Mouse (Mus musculus) cerebellum, postnatal 36 days (tissue): ENCODE measurements around the gene Ppp6c.
"Not testable (repeated sequence)": the region's sequence is repeated elsewhere in the genome, so short reads cannot be mapped to it uniquely, and the experiment has no call there.

ENCODE experiments used
- DNase-seq, 2 experiments: peaks; one replicate each; pipeline ENCODE4 v3.0.0; 2021 to 2022; ENCODE audit warnings: mixed read lengths in 2 of 2

Gene Ppp6c

GRCm38 (mm10) chr2:39226019-39226640 is at the start of gene Ppp6c:
TSS of gene Ppp6c (minus strand) at chr2:39226451.
- DNase-seq = peak; percentile 95 to 97

- DNase-seq = peak; percentile 8 to 16
Observed at GRCm38 (mm10) chr2:39268357-39268756, 42.1 kb upstream of the Ppp6c start.

GRCm38 (mm10) chr2:39252275-39252674 is 26.0 kb upstream of the Ppp6c start:
- peak; percentile 66 to 73 for DNase-seq

GRCm38 (mm10) chr2:39246862-39247261 is 20.6 kb upstream of the Ppp6c start:
- DNase-seq = not testable (repeated sequence)

- no peak for DNase-seq
Observed at GRCm38 (mm10) chr2:39226731-39227130, 480 bp upstream of the Ppp6c start.

DNA sequence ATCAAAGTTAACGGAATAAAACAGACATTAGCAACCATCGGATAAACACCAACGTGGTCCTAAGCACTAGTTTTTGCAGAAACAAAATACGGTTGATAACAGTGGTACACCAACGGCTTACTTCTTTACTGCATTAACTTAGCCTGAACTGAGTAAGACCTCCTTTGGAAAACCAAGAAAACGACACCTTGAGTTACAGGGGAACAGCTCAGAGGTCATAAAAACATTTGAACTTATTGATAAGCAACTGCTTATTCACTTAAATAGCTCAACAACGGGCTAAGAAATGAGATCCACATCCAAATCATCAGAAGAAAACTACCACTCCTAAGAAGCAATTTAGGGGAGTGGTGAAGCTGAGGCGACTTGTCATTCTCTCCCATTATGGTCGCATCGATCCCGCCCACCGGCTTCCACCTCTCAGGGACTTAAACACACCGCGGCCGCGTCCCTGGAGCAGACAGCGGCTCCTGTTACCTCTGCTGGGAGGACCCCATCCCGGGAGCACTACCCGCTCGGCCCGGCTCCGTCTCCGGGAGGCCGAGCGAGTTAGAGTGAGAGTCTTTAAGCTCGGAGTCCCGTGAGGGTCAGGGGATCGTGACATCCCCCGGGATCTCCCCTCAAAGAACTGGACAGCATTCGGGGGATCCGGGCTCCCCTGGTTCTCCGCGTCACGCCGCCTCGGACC is 776 bp downstream of the Ppp6c start:
- not testable (repeated sequence) for DNase-seq

DNA sequence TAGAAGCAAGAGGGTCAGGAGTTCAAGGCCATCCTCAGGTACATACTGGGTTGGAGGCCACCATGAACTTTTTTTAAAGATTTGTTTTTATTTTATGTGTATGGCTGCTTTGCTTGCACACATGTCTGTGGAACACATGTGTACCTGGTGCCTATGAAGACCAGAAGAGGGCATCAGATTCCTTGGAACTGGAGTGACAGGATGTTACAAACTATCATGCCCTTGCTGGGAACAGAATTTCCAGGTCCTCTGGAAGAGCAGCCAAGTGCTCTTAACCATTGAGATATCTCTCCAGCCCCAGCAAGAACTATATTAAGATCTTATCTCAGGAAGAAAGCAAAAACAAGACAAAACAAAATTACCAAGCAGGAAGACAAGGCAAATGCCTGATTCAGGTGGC is 1.6 kb downstream of the Ppp6c start:
- DNase-seq = no peak

- peak in 1 of 2 experiments; percentile 16 for DNase-seq
Observed at GRCm38 (mm10) chr2:39220010-39220409, 6.2 kb downstream of the Ppp6c start.

- no peak for DNase-seq
Observed at GRCm38 (mm10) chr2:39219034-39219433, 7.2 kb downstream of the Ppp6c start.

- no peak for DNase-seq
Observed at GRCm38 (mm10) chr2:39217150-39217549, 9.1 kb downstream of the Ppp6c start.

DNA sequence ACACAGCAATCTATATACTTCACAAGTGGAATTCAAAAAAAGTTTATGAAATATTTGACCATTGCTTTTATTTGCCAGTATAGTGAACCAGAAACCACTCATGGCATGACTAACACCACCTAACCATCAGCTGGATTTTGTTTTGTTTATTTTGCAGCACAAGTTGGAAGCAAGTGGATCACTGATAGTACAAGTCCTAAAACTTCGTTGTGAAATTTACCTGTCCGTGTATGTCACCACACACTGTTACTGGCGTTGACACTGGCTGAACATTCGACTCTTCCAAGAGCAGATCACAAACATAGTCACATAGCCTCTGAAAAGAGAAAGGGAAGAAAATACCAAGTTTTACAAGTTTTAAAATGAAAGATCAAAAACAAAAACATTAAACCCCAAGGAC is 15.5 kb downstream of the Ppp6c start:
- no peak for DNase-seq

DNA sequence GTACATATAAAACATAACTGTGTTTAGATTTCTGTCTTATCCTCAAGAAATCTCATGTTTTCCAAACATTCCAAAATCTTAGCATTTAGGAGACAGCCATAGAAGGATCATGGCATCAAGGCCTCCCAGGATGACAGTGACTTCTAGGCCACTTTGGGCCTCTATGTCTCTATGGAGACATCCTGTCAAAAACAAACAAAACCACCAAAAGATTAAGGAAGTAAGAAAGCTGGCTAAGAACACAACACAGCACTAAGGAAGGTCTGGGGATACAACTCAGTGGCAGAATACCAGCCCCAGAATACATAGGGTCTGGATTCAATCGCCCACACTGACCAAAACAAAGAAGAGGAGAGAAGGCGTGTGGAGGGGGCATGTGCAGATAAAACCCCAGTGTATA is 22.9 kb downstream of the Ppp6c start:
- DNase-seq = no peak

GRCm38 (mm10) chr2:39194809-39195208 is 31.4 kb downstream of the Ppp6c start:
- no peak for DNase-seq

DNA sequence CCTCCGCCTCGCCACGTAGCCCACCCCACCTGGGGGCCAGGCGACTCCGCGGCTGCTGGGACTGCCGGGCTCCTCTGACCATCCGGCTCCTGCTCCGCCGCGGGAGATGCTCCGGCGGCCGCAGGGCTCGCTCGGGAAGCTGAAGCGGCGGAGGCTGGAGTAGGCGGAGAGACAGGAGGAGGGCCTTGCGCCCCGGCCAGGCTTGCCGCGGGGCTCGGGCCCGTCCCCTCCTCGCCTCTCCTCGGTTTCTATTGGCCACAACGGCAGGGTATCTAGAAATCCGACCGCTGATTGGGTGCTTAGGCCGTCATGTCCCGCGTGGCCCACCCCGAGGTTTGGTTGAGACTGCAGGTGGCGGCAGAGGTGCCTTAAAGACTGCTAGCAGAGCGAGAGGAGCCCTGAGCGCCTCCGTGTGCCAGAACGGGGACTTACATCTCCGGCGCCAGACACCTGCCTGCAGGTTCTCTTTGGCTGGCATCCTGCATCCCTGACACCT is 35.6 kb downstream of the Ppp6c start, which contains the start of gene Scai:
Scai (minus strand) TSS at position 174 of the 496 bp plus-strand sequence.
- DNase-seq = peak; percentile 99

GRCm38 (mm10) chr2:39189961-39190560 is 36.2 kb downstream of the Ppp6c start:
- peak in 1 of 2 experiments; percentile 34 for DNase-seq

DNA sequence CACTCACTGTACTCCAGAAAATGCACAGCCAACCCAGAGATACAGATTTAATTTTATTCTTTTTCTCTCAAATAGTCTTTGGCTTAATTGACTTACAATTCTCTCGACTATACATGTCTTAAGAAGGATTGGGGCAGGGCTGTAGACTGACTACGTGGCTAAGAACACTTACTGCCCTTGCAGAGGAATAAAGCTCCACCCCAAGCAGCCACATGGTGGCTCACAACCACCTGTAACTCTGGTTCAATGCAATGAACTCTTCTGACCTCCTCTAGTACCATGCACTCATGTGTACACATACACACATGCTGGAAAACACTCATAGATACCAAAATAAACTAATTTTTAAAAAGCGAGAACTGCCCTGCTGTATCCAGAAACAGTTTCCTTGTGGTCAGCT is 40.3 kb downstream of the Ppp6c start:
- DNase-seq = no peak

DNA sequence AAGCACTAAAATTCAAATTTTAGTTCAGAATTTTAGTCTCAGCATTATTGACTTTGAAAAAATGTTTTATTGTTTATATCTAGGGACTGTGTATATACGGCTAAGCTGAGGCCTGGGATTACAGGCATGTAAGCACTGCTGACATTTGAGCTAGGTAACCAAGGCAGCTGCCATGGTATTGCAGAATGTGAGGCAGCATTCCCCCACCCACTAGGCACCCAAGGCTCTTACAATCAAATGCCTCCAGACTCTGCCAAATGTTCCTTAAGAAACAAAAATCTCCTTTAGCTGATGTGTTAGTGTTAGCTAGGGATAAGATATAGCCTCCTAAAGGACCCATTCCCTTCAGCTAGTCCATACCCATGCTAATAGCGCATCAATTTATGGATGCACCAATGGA is 42.7 kb downstream of the Ppp6c start:
- no peak for DNase-seq

GRCm38 (mm10) chr2:39160996-39161395 is 65.3 kb downstream of the Ppp6c start:
- no peak for DNase-seq

GRCm38 (mm10) chr2:39157916-39158315 is 68.3 kb downstream of the Ppp6c start:
- DNase-seq = no peak

GRCm38 (mm10) chr2:39156821-39157220 is 69.4 kb downstream of the Ppp6c start:
- no peak for DNase-seq

DNA sequence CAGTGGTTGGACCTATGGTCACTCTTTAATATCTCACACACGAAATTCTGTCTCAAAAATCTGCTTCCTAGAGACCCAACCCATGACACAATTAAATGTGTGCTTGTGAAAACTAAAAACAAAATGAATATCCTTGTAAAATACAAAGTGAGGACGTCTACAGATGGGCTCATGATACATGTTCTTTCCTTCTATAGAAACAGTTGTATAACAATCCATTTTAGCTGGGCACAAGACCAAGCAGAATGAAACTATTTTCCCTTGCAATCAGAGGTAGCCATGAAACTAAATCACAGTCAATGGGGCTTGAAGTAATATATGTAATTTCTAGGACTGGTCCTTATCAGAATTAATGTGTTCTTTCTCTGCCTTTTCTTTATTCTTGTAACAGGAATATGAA is 75.3 kb downstream of the Ppp6c start:
- DNase-seq = no peak

DNA sequence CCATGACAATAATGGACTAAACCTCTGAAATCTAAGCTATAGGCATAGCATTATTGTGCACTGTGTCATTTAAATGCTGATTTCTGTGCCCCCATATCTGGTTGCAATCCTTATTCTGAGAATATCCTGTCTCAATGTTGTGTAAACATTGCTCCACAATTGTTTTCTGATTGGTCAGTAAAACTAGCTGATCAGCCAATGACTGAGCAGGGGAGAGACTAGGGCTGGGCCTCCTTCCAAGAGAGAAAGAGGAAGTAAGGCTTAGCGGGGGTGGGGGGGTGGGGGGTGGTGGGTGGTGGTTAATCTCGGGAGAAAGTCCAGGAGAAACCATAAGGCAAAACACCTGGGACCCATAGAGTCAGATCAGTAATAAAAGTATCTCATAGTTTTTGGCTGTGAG is 78.2 kb downstream of the Ppp6c start:
- DNase-seq = no peak

DNA sequence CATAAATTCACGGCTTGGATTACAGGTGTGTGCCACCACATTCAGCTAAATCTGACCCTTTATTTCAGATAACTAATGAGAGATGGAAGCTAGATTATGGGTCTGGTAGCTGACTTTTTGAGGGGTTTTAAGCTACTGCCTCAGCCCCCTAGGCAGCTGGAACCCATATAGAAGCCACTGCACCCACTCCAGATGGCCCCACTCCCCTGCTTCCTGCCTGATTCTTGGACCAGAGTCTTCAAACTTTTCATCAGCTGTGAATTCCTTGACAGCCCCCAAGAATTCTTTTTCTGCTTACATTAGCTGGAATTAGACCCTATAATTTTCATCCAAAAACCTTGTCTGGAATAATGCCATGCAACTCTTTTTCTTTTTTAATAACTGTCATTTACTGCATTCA is 79.8 kb downstream of the Ppp6c start:
- DNase-seq = no peak
